Mouse (Mus musculus): ENCODE measurements around the gene Arhgef3. TPM values are rescaled to one million over a fixed set of nuclear protein-coding genes. Genes with fewer than 3 reads are reported as not detected.

The Arhgef3 gene
- polyA plus RNA-seq, 1 experiment from 2014 or later: 6.6 TPM

DNA sequence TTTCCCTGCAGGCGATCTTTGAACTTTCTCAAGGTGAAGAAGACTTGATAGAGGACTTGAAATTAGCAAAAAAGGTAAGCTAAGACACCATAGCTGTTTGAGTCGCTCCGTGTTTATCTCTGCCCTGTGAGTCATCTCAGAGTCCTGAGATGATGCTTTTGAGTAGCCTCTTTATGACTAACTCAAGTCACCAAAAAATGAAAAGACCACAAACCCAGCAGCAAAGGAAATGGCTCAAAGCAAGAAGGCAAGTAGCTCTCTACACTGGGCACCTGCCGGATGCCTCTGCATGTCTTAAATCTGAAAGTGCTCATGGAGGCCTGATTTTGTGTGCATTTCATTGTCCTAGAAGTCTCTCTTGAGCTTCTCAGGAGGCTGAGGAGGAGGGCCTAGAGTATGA lies 269.4 kb downstream of the Arhgef3 start:
- H3K27me3 ChIP-seq: no peaks in the 10 kb centered on the region
- H3K4me2 ChIP-seq: no peak overlapping the region
- WGBS (ENCODE audit: insufficient replicate concordance): 65% methylated on average over 4 of the region's 4 CpGs
- H3K27ac ChIP-seq (replicated peaks): no peak overlapping the region
- no peaks in the 10 kb centered on the region for H3K9me3 ChIP-seq (replicated peaks)
- no peak for ATAC-seq (ENCODE audit: insufficient read depth)
- H3K4me3 ChIP-seq (replicated peaks): no peak overlapping the region
- H3K9ac ChIP-seq: no peak overlapping the region
- H3K36me3 ChIP-seq (replicated peaks): peaks cover 4% of the 10 kb centered on the region; the same call in 1 of the 2 replicates
- H3K4me1 ChIP-seq (replicated peaks): no peaks in the 10 kb centered on the region; the same call in 1 of the 2 replicates

DNA sequence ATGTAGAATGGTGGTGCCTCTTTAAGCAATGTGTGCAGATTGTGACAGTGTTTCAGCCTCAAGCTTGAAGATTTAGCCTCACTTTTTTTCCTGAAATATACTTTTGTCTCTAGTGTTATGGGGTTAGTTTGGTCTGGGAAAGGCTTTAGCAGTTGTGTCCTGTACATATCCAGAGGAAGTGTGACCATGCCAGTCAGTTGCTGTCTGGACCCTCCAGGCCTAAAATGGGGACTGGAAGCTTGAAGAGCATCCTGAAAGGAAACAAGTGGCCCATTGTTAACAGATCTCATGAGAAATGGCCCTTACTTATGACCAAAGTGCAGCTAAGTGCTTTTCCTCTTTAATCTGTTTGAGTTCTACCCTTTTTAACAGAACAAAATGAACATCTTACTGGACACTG lies 273.9 kb downstream of the Arhgef3 start:
- no peak for ATAC-seq (ENCODE audit: insufficient read depth)

DNA sequence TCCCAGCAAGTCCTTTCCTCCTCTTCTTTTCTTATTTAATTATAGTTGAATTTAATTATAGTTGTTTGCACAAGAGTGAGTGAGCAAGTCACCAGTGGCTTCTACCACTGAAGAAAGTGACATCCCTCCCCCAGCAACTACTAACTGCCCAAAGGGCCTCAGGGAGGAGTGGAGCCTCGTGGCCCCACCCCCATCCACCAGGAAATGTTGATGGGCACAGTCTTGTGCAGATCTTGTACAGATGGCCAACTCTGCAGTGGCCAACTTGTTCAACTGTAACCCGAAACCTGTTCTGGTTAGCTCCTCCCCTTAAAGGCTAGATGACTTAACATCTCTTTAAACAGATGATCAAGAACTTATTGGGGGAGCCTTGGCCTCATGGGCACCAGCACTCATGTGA lies 275.0 kb downstream of the Arhgef3 start:
- 40% methylated on average over 2 of the region's 2 CpGs for WGBS (ENCODE audit: insufficient replicate concordance)
- no peaks in the 10 kb centered on the region for H3K9me3 ChIP-seq (replicated peaks)

More for the DNA sequence above, 273.9 kb downstream of the Arhgef3 start:
- Histone ChIP-seq H3K9ac (no peak overlapping the region), H3K27ac (replicated peaks) (no peak overlapping the region), H3K4me1 (replicated peaks) (no peaks in the 10 kb centered on the region), H3K4me3 (replicated peaks) (no peak overlapping the region), H3K4me2 (no peak overlapping the region), H3K36me3 (replicated peaks) (peaks cover 5% of the 10 kb centered on the region; the same call in 1 of the 2 replicates), H3K9me3 (replicated peaks) (no peaks in the 10 kb centered on the region), H3K27me3 (no peaks in the 10 kb centered on the region)

DNA sequence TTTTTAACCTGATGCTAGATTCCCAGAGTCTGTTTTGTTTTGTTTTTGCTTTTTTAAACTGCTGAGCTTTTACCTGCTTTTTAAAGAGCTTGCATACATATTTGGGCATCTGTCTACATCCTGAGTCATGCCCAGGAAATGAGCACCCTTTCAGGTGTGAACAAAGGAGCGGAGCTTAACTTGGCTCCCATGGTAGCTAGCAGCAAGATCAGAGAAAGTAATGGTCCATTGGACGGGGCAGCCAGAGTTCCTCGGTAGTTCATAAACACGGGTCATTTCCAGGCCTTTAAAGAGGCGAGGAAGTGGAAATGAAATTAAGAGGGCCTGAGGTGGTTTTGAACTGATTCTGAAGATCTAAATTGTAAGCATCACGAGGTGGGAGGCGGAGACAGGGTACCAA lies 276.0 kb downstream of the Arhgef3 start:
- Histone ChIP-seq H3K4me2 (no peak overlapping the region), H3K36me3 (replicated peaks) (peaks cover 17% of the 10 kb centered on the region; the same call in 1 of the 2 replicates), H3K27ac (replicated peaks) (no peak overlapping the region), H3K27me3 (no peaks in the 10 kb centered on the region), H3K9ac (no peak overlapping the region), H3K9me3 (replicated peaks) (no peaks in the 10 kb centered on the region), H3K4me1 (replicated peaks) (no peaks in the 10 kb centered on the region), H3K4me3 (replicated peaks) (no peak overlapping the region)
- 68% methylated on average over 7 of the region's 7 CpGs for WGBS (ENCODE audit: insufficient replicate concordance)
- no peak for ATAC-seq (ENCODE audit: insufficient read depth)

More for the DNA sequence above, 275.0 kb downstream of the Arhgef3 start:
- Histone ChIP-seq H3K4me1 (replicated peaks) (no peaks in the 10 kb centered on the region), H3K27me3 (no peaks in the 10 kb centered on the region), H3K4me3 (replicated peaks) (no peak overlapping the region), H3K27ac (replicated peaks) (no peak overlapping the region), H3K4me2 (no peak overlapping the region), H3K9ac (no peak overlapping the region), H3K36me3 (replicated peaks) (peaks cover 15% of the 10 kb centered on the region; the same call in 1 of the 2 replicates)
- no peak for ATAC-seq (ENCODE audit: insufficient read depth)

DNA sequence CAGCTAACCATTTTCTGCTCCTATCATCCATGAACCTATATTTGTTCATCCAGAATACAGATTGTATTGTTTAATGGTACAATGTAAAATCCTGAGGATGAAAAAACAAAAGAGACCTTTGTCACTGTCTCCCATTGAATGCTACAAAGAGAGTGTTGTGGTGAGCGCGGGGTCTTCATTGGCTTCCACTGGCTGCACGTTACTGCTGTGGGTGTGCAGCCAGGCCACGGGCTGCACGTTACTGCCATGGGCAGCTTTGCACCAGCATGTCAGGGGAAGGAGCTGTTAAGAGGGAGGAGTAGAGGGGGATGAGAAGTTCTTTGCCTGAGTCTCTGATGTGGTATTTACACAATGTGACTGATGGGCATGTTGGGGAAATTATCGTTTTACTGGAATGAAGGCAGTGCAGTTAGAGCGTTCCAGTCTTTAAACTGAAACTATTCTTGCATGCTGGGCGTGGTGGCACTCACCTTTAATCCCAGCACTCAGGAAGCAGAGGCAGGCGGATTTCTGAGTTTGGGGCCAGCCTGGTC lies 277.1 kb downstream of the Arhgef3 start:
- no peak for ATAC-seq (ENCODE audit: insufficient read depth)
- H3K4me2 ChIP-seq: no peak overlapping the region
- H3K4me3 ChIP-seq (replicated peaks): no peak overlapping the region
- no peak overlapping the region for H3K9ac ChIP-seq
- no peaks in the 10 kb centered on the region for H3K9me3 ChIP-seq (replicated peaks)
- no peaks in the 10 kb centered on the region for H3K4me1 ChIP-seq (replicated peaks)
- H3K36me3 ChIP-seq (replicated peaks): peaks cover 24% of the 10 kb centered on the region; the same call in 1 of the 2 replicates
- 68% methylated on average over 9 of the region's 9 CpGs for WGBS (ENCODE audit: insufficient replicate concordance)
- no peaks in the 10 kb centered on the region for H3K27me3 ChIP-seq
- no peak overlapping the region for H3K27ac ChIP-seq (replicated peaks)

DNA sequence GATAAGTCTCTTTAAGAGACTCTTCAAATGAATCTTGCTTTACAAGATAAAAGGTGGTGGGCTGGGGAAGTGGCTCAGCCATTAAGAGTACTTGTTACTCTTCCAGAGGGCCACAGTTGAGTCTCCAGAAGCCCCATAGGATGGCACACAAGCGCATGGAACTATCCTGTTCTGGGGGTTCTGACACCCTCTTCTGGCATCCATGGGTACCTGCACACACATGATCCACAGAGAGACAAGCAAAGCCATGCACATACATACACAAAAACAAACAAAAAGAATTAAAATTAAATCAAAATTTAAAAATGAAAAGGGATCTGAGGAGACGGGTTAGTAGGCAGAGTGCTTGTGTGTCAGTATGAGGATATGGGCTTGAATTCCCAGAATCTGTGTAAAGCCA lies 278.0 kb downstream of the Arhgef3 start:
- Histone ChIP-seq H3K4me2 (no peak overlapping the region), H3K9ac (no peak overlapping the region), H3K4me1 (replicated peaks) (no peaks in the 10 kb centered on the region), H3K4me3 (replicated peaks) (no peak overlapping the region), H3K27me3 (no peaks in the 10 kb centered on the region), H3K36me3 (replicated peaks) (peaks cover 28% of the 10 kb centered on the region; the same call in 1 of the 2 replicates), H3K27ac (replicated peaks) (no peak overlapping the region), H3K9me3 (replicated peaks) (no peaks in the 10 kb centered on the region)
- no peak for ATAC-seq (ENCODE audit: insufficient read depth)
- 72% methylated on average over 2 of the region's 2 CpGs for WGBS (ENCODE audit: insufficient replicate concordance)

DNA sequence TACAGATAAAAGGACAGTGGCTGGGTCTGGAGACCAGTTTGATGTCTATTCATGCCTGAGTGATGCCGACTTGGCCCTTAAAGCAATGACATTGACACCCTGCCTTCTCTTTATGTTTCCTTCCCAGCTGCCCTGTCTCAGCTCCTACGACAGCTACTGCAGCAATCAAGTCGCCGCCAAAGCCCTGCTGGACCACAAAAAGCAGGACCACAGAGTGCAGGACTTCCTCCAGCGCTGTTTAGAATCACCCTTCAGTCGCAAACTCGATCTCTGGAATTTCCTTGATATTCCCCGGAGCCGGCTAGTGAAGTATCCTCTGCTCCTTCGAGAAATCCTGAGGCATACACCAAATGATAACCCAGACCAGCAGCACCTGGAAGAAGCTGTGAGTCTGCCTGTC lies 279.1 kb downstream of the Arhgef3 start:
- Histone ChIP-seq H3K9ac (no peak overlapping the region), H3K9me3 (replicated peaks) (no peaks in the 10 kb centered on the region), H3K36me3 (replicated peaks) (peaks cover 28% of the 10 kb centered on the region; the same call in 1 of the 2 replicates), H3K4me2 (no peak overlapping the region), H3K27me3 (no peaks in the 10 kb centered on the region), H3K4me3 (replicated peaks) (no peak overlapping the region), H3K27ac (replicated peaks) (no peak overlapping the region), H3K4me1 (replicated peaks) (no peaks in the 10 kb centered on the region)
- ATAC-seq (ENCODE audit: insufficient read depth): no peak
- 56% methylated on average over 10 of the region's 10 CpGs for WGBS (ENCODE audit: insufficient replicate concordance)

DNA sequence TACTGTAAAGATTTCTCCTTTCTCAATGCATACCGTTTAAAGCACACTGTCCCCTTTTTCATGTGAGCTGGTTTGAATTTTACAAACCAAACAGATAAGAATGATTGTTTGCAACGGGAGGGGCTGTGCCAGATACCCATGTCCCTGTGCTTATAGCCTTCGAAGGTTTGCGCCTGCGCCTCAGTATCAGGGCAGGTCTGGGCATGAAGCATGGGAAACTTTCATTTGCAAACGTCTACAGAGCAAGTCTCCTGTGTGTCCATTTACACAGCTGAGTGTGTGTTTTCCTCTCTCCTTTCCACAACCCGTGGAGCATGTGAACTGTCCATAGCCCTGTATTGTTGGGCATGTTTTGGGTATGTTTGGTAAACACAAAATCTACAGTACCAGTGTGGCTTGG lies 281.7 kb downstream of the Arhgef3 start:
- Histone ChIP-seq H3K9me3 (replicated peaks) (no peaks in the 10 kb centered on the region), H3K27ac (replicated peaks) (no peak overlapping the region), H3K36me3 (replicated peaks) (peaks cover 39% of the 10 kb centered on the region; the same call in 1 of the 2 replicates), H3K4me3 (replicated peaks) (no peak overlapping the region), H3K4me2 (no peak overlapping the region), H3K9ac (no peak overlapping the region), H3K4me1 (replicated peaks) (no peaks in the 10 kb centered on the region), H3K27me3 (no peaks in the 10 kb centered on the region)
- ATAC-seq (ENCODE audit: insufficient read depth): no peak
- 59% methylated on average over 7 of the region's 7 CpGs for WGBS (ENCODE audit: insufficient replicate concordance)

DNA sequence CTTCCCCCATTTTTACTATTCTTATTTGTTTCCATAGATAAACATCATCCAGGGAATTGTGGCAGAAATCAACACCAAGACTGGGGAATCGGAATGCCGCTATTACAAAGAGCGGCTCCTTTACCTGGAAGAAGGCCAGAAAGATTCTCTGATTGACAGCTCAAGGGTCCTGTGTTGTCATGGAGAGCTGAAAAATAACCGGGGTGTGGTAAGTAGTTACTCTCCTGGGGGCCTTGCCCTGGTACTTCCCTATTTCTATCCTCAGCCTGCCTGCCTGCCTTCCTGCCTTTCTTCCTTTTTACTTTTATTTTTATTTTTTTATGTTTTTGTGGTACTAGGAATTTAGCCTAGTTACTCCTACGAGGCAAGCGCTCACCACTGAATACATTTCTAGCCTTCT lies 282.8 kb downstream of the Arhgef3 start:
- ATAC-seq (ENCODE audit: insufficient read depth): no peak
- Histone ChIP-seq H3K36me3 (replicated peaks) (peaks cover 45% of the 10 kb centered on the region; the same call in 1 of the 2 replicates), H3K4me3 (replicated peaks) (no peak overlapping the region), H3K27me3 (no peaks in the 10 kb centered on the region), H3K4me2 (no peak overlapping the region), H3K9ac (no peak overlapping the region), H3K4me1 (replicated peaks) (no peaks in the 10 kb centered on the region), H3K9me3 (replicated peaks) (no peaks in the 10 kb centered on the region), H3K27ac (replicated peaks) (no peak overlapping the region)
- WGBS (ENCODE audit: insufficient replicate concordance): 54% methylated on average over 6 of the region's 6 CpGs

DNA sequence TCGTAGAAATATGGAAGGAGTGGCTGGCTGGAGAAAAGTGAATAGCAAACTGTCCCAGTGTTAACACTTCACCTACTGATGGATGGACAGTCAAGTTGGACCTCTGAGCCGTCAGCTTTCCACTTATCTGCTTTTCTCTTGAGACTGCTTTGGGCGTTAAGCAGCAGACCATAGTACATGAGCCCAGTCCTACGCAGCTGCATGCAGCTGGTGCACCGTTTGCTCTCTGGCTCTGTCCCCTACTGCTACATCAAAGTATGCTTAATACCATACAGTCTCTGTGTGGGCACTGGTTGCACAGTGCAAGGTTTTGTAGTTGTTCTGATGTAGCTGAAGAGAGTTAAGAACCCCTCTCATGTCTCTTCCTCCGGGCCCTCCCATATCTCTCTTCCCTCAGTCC lies 285.8 kb downstream of the Arhgef3 start:
- WGBS (ENCODE audit: insufficient replicate concordance): 70% methylated on average over 6 of the region's 6 CpGs
- H3K4me1 ChIP-seq (replicated peaks): no peaks in the 10 kb centered on the region
- H3K4me3 ChIP-seq (replicated peaks): no peak overlapping the region
- H3K27me3 ChIP-seq: no peaks in the 10 kb centered on the region
- no peak overlapping the region for H3K9ac ChIP-seq
- ATAC-seq (ENCODE audit: insufficient read depth): no peak
- no peak overlapping the region for H3K4me2 ChIP-seq
- H3K9me3 ChIP-seq (replicated peaks): no peaks in the 10 kb centered on the region
- H3K36me3 ChIP-seq (replicated peaks): peaks cover 46% of the 10 kb centered on the region; the same call in 1 of the 2 replicates
- no peak overlapping the region for H3K27ac ChIP-seq (replicated peaks)

DNA sequence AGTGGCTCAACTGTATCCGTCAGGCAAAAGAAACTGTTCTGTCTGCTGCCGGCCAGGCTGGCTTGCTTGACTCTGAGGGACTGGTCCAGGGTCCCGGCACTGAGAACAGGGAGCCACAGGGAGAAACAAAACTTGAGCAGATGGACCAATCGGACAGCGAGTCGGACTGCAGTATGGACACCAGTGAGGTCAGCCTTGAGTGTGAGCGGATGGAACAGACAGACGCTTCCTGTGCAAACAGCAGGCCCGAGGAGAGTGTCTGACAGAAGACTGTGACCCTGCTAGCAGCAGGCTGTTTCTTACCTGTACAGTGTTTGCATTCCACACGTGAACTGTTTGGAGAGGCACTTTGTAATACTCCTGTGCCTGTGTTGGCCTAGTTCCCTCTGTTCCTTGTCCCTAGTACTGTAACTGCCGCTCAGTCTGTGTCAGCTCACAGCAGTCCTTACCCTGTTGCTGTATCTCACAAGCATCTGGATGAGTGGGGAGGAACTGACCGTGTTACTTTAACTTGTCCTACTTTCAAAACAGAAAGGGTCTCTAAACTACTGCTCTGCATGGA lies 287.1 kb downstream of the Arhgef3 start:
- Histone ChIP-seq H3K4me2 (no peak overlapping the region), H3K4me1 (replicated peaks) (no peaks in the 10 kb centered on the region), H3K9ac (no peak overlapping the region), H3K27ac (replicated peaks) (no peak overlapping the region), H3K36me3 (replicated peaks) (peaks cover 36% of the 10 kb centered on the region; the same call in 1 of the 2 replicates), H3K27me3 (no peaks in the 10 kb centered on the region), H3K4me3 (replicated peaks) (no peak overlapping the region), H3K9me3 (replicated peaks) (no peaks in the 10 kb centered on the region)
- 65% methylated on average over 12 of the region's 12 CpGs for WGBS (ENCODE audit: insufficient replicate concordance)
- ATAC-seq (ENCODE audit: insufficient read depth): no peak

Data from liver, embryonic 15.5 days (tissue).